8 mouse cellular contexts compared by ENCODE assay signal in the genomic region with DNA sequence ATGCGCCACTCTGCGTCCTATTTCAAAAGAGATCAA. TPM values are rescaled to one million over a fixed set of nuclear protein-coding genes. Genes with fewer than 3 reads are reported as not detected.
DNase-seq lines count a peak whose midpoint lies in the region; ATAC-seq and TF ChIP-seq lines count a peak whose summit lies in the region.

A gene (minus strand): TSS at position 1 of the 36 bp plus-strand sequence.

- H3K27me3 ChIP-seq in testis, adult 2 months (ENCODE audit: control insufficient read depth, insufficient read depth, low read length), result no peaks in the 10 kb centered on the region
- H3K27me3 ChIP-seq in erythroblast, embryonic 14.5 days (ENCODE audit: control insufficient read depth), result peaks cover 34% of the 10 kb centered on the region
- peaks cover 6% of the 10 kb centered on the region; the same call in 1 of the 2 replicates for H3K27me3 ChIP-seq in limb, embryonic 13.5 days
- no peaks in the 10 kb centered on the region for H3K27me3 ChIP-seq in stomach, embryonic 14.5 days (ENCODE audit: control insufficient read depth, insufficient read depth, low read length)

- no peak for ATAC-seq in limb, embryonic 13.5 days (ENCODE audit: low FRiP score, low read depth)
- ATAC-seq in stomach, embryonic 14.5 days (ENCODE audit: insufficient number of reproducible peaks, insufficient read depth, low FRiP score, low read depth), result no peak

- peaks cover 2% of the 10 kb centered on the region for H3K4me1 ChIP-seq in testis, adult 2 months (ENCODE audit: control insufficient read depth, insufficient read depth, low read length)
- H3K4me1 ChIP-seq in erythroblast, embryonic 14.5 days (ENCODE audit: control insufficient read depth), result peaks cover 86% of the 10 kb centered on the region
- peaks cover 24% of the 10 kb centered on the region for H3K4me1 ChIP-seq in limb, embryonic 13.5 days
- H3K4me1 ChIP-seq in stomach, embryonic 14.5 days (ENCODE audit: control insufficient read depth, insufficient read depth, low read length), result peaks cover 14% of the 10 kb centered on the region

- H3K4me2 ChIP-seq in limb, embryonic 13.5 days (replicated peaks), result peak within 1 kb of the TSS; percentile 78
- peak within 1 kb of the TSS; percentile 76 for H3K4me2 ChIP-seq in stomach, embryonic 14.5 days (replicated peaks; ENCODE audit: low read depth, low read length)

- no peaks in the 10 kb centered on the region for H3K36me3 ChIP-seq in testis, adult 2 months (ENCODE audit: control insufficient read depth, insufficient read depth, low read length)
- peaks cover 5% of the 10 kb centered on the region for H3K36me3 ChIP-seq in erythroblast, embryonic 14.5 days (ENCODE audit: control insufficient read depth)
- H3K36me3 ChIP-seq in limb, embryonic 13.5 days, result peaks cover 2% of the 10 kb centered on the region; the same call in 1 of the 2 replicates
- H3K36me3 ChIP-seq in stomach, embryonic 14.5 days (ENCODE audit: control insufficient read depth, insufficient read depth, low read length), result no peaks in the 10 kb centered on the region

- no peak for TF ChIP-seq CTCF in testis, adult 2 months (IDR thresholded peaks at IDR 0.05; ENCODE audit: control insufficient read depth, insufficient read depth, insufficient replicate concordance, low read depth, low read length)

- 0% methylated on average over 2 of the region's 2 CpGs for WGBS in limb, embryonic 13.5 days
- WGBS in stomach, embryonic 14.5 days, result 0% methylated on average over 2 of the region's 2 CpGs

- DNase-seq in testis, postnatal 10 days (ENCODE audit: low spot score), result no peak
- no peak for DNase-seq in heart, postnatal 25 days (ENCODE audit: low spot score)
- no peak for DNase-seq in ovary, postnatal 10 days (ENCODE audit: low spot score)
- no peak for DNase-seq in yolk sac, embryonic 10.5 days (ENCODE audit: low spot score)

- peak within 1 kb of the TSS; percentile 91 for H3K9ac ChIP-seq in limb, embryonic 13.5 days
- peak within 1 kb of the TSS; percentile 84 for H3K9ac ChIP-seq in stomach, embryonic 14.5 days (replicated peaks; ENCODE audit: low read depth, low read length)

- intact Hi-C loops in heart, postnatal 25 days (cut with DNase I), result no loop called here

- H3K9me3 ChIP-seq in erythroblast, embryonic 14.5 days (ENCODE audit: control insufficient read depth, low read length), result no peaks in the 10 kb centered on the region
- H3K9me3 ChIP-seq in limb, embryonic 13.5 days, result no peaks in the 10 kb centered on the region
- H3K9me3 ChIP-seq in stomach, embryonic 14.5 days (ENCODE audit: control insufficient read depth, low read depth, low read length), result no peaks in the 10 kb centered on the region

- H3K4me3 ChIP-seq in testis, adult 2 months (ENCODE audit: control insufficient read depth, low read depth, low read length), result peak within 1 kb of the TSS; percentile 96
- peak within 1 kb of the TSS; percentile 91 for H3K4me3 ChIP-seq in erythroblast, embryonic 14.5 days (replicated peaks)
- H3K4me3 ChIP-seq in limb, embryonic 13.5 days, result peak within 1 kb of the TSS; percentile 87
- peak within 1 kb of the TSS; percentile 93 for H3K4me3 ChIP-seq in stomach, embryonic 14.5 days (ENCODE audit: low read depth, low read length)

- no peak for TF ChIP-seq POLR2A in testis, adult 2 months (IDR thresholded peaks at IDR 0.05; ENCODE audit: control insufficient read depth, low read depth, low read length)

- H3K27ac ChIP-seq in testis, adult 2 months (ENCODE audit: control insufficient read depth, insufficient read depth, low read depth, low read length), result peak within 1 kb of the TSS; percentile 93
- H3K27ac ChIP-seq in limb, embryonic 13.5 days, result peak within 1 kb of the TSS; percentile 94
- peak within 1 kb of the TSS; percentile 96 for H3K27ac ChIP-seq in stomach, embryonic 14.5 days (ENCODE audit: low read length)

RNA-seq across cellular contexts. Expression of the gene that starts here (rescaled TPM):
- polyA plus RNA-seq in testis, adult 2 months (2012; rRNA removed), result 160 and 161 TPM in 2 replicates
- polyA plus RNA-seq in erythroblast, embryonic 14.5 days (2012), result 7.2 and 7.4 TPM in 2 replicates
- total RNA-seq in heart, postnatal 25 days (2021), result 10 to 100 TPM; 54.7 to 59.7 TPM
- polyA plus RNA-seq in limb, embryonic 13.5 days (2015; fragmentation: Nextera tagmentation; extraction: Ambion mirVana), result 78.3 and 83.2 TPM in 2 replicates
- 86.3 and 90.8 TPM in 2 replicates for polyA plus RNA-seq in stomach, embryonic 14.5 days (2014; fragmentation: Nextera tagmentation; extraction: Ambion mirVana)
